Mouse (Mus musculus): ENCODE data around the gene Safb2.

DNA sequence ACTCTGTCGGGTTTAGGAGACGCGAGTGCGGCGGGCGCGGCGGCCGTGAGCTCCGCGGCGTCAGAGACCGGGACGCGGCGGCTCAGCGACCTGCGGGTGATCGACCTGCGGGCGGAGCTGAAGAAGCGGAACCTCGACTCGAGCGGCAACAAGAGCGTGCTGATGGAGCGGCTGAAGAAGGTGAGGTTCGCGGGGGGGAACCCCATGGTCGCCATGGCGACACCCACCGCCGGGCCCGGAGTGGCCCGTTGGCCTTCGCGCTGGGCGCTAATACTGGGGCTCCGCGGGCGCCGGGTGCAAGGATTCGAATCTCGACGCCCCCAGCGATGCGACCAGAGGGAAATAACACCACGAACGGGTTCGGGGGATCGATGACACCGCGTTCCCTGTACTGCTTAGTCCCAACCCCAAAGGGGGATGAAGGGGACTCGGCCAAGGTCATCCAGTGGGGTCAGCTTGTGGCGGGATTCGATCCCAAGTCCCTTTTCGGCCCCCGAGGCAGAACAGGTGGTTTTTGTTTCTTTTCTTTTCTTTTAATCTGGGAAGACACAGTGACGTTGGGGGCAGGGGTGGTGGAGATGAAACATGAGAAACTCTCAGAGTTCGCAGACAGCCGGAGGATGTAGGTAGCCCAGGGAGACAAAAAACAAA lies 911 bp upstream of the Safb2 start:
- no peak for TF ChIP-seq CTCF (IDR thresholded peaks at IDR 0.05; ENCODE audit: insufficient read depth, low read length)
- TF ChIP-seq POLR2A (IDR thresholded peaks at IDR 0.05; ENCODE audit: borderline replicate concordance, extremely low read depth, low read depth, low read length): no peak
